Comparison of ENCODE assay signal across 17 mouse cellular contexts in the genomic region with DNA sequence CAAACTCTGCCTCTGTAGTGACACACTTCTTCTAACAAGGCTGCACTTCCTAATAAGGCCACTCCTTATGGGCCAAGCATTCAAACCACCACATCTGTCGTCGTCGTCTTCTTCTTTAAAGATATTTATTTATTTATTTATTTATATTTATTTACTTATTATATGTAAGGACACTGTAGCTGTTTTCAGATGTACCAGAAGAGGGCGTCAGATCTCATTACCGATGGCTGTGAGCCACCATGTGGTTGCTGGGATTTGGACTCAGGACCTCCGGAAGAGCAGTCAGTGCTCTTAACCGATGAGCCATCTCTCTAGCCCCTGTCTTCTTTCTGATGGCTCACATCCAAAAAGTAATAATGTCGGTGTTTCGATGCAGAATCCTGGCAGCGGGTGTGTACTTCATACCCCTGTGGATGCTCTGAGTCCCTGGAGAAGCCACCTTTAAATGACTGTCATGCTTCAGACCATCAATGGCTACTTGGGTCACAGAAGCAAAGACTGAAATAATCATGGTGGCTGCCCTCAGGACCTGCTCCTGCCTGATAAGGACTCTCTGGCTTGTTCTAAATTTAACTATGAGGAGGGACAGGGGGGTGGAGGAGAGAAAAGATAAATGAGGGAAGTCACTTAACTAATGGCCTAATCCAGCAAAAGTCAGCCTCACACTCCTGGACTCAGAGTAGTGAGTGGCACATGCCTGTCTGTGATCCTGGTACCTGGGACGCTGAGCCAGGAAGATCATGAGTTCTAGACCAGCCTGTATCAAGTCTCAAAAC. TPM values are rescaled to one million over a fixed set of nuclear protein-coding genes. Genes with fewer than 3 reads are reported as not detected.
DNase-seq lines count a peak whose midpoint lies in the region; ATAC-seq and TF ChIP-seq lines count a peak whose summit lies in the region.
"Had no signal": no experiment of that assay in that cellular context is flagged by ENCODE, and none has a peak within 500 bp of the region (broad histone marks: within the 10 kb centered on the region; RNA-seq: fewer than 3 reads in every experiment).

No protein-coding gene starts in this region.

- WGBS in heart, embryonic 11.5 days (ENCODE audit: insufficient replicate concordance), result 68% methylated on average over 11 of the region's 11 CpGs
- WGBS in lung, embryonic 14.5 days, result 70% methylated on average over 11 of the region's 11 CpGs
- 87% methylated on average over 11 of the region's 11 CpGs for WGBS in liver, adult 2 months

- no peaks in the 10 kb centered on the region for H3K27me3 ChIP-seq in heart, embryonic 11.5 days (ENCODE audit: control insufficient read depth, insufficient read depth, low read length)
- H3K27me3 ChIP-seq in lung, embryonic 14.5 days (ENCODE audit: insufficient read depth, low read length), result no peaks in the 10 kb centered on the region
- H3K27me3 ChIP-seq in liver, adult 2 months (ENCODE audit: control insufficient read depth, insufficient read depth, low read length), result no peaks in the 10 kb centered on the region
- H3K27me3 ChIP-seq: limb, embryonic 12.5 days; Patski had no signal

- intact Hi-C loops in heart, postnatal 10 days (cut with DNase I), result no loop called here

- H3K4me3 ChIP-seq in heart, embryonic 11.5 days (ENCODE audit: low read depth, low read length), result no peak overlapping the region
- H3K4me3 ChIP-seq in lung, embryonic 14.5 days (ENCODE audit: low read depth, low read length), result no peak overlapping the region
- H3K4me3 ChIP-seq in liver, adult 2 months (ENCODE audit: insufficient read depth, low read depth, low read length), result no peak overlapping the region
- H3K4me3 ChIP-seq: limb, embryonic 12.5 days had no signal

- peak; percentile 4; the same call in 1 of the 2 replicates for TF ChIP-seq CTCF in lung, embryonic 14.5 days (IDR thresholded peaks at IDR 0.05; ENCODE audit: low read depth)
- 0 out of 2 replicates have a peak, but pooled peaks have one; percentile 3 for TF ChIP-seq CTCF in liver, adult 2 months (IDR thresholded peaks at IDR 0.05; ENCODE audit: low read depth, low read length)

- H3K9me3 ChIP-seq in heart, embryonic 11.5 days (replicated peaks; ENCODE audit: control insufficient read depth, low read length), result 0 out of 2 replicates have a peak, but pooled peaks cover 3% of the 10 kb centered on the region
- H3K9me3 ChIP-seq in lung, embryonic 14.5 days (ENCODE audit: low read depth, low read length), result no peaks in the 10 kb centered on the region
- H3K9me3 ChIP-seq: limb, embryonic 12.5 days had no signal

- H3K4me1 ChIP-seq in heart, embryonic 11.5 days (ENCODE audit: control insufficient read depth, insufficient read depth, low read length), result 0 out of 2 replicates have a peak, but pooled peaks cover 1% of the 10 kb centered on the region
- H3K4me1 ChIP-seq in lung, embryonic 14.5 days (ENCODE audit: insufficient read depth), result no peaks in the 10 kb centered on the region
- H3K4me1 ChIP-seq in liver, adult 2 months (ENCODE audit: control insufficient read depth, insufficient read depth, low read length), result no peaks in the 10 kb centered on the region

- no peaks in the 10 kb centered on the region for H3K36me3 ChIP-seq in heart, embryonic 11.5 days (ENCODE audit: control insufficient read depth, insufficient read depth, low read length)
- H3K36me3 ChIP-seq in lung, embryonic 14.5 days (ENCODE audit: insufficient read depth), result no peaks in the 10 kb centered on the region
- no peaks in the 10 kb centered on the region for H3K36me3 ChIP-seq in liver, adult 2 months (ENCODE audit: control insufficient read depth, insufficient read depth, low read length)
- H3K36me3 ChIP-seq: limb, embryonic 12.5 days had no signal

- ATAC-seq in heart, embryonic 11.5 days (replicated peaks; ENCODE audit: insufficient number of reproducible peaks, low FRiP score, low TSS enrichment), result peak; percentile 73; the same call in 1 of the 2 replicates
- no peak for ATAC-seq in lung, embryonic 14.5 days (ENCODE audit: insufficient read depth)
- no peak for ATAC-seq in cerebellum, adult (ENCODE audit: insufficient number of reproducible peaks, low FRiP score, low TSS enrichment)
- ATAC-seq: forebrain, embryonic 16.5 days; inflammation-experienced regulatory T-cells, adult 6 months; Patski had no signal

- no peaks in the 10 kb centered on the region for H3K79me2 ChIP-seq in liver, adult 2 months (ENCODE audit: control insufficient read depth, insufficient read depth, low read length)

- DNase-seq in heart, postnatal 10 days, result no peak
- DNase-seq in lung, embryonic 14.5 days, result no peak
- no peak for DNase-seq in lung, postnatal 36 days
- no peak for DNase-seq in liver, adult 2 months (ENCODE audit: extremely low read depth, low read depth, low spot score)
- no peak for DNase-seq in adrenal gland, postnatal 25 days
- DNase-seq: adrenal gland, adult 2 months; gastrocnemius, postnatal 14 days; kidney, postnatal 25 days; right cerebral cortex, postnatal 14 days; thymus, adult 2 months had no signal

- H3K27ac ChIP-seq in heart, embryonic 11.5 days (ENCODE audit: low read depth, low read length), result peak overlapping the region; percentile 66
- H3K27ac ChIP-seq in lung, embryonic 14.5 days (ENCODE audit: low read depth), result no peak overlapping the region
- H3K27ac ChIP-seq in liver, adult 2 months (replicated peaks; ENCODE audit: insufficient read depth, low read depth, low read length), result no peak overlapping the region
- H3K27ac ChIP-seq: limb, embryonic 12.5 days; macrophage had no signal

- H3K9ac ChIP-seq in heart, embryonic 11.5 days (ENCODE audit: low read depth, low read length), result no peak overlapping the region
- no peak overlapping the region for H3K9ac ChIP-seq in lung, embryonic 14.5 days
- no peak overlapping the region for H3K9ac ChIP-seq in liver, adult 2 months (ENCODE audit: low read depth, low read length)
- H3K9ac ChIP-seq: limb, embryonic 12.5 days had no signal

- H3K4me2 ChIP-seq in heart, embryonic 11.5 days, result no peak overlapping the region
- H3K4me2 ChIP-seq in lung, embryonic 14.5 days, result no peak overlapping the region
- H3K4me2 ChIP-seq: limb, embryonic 12.5 days had no signal

- TF ChIP-seq POLR2A in liver, adult 2 months (IDR thresholded peaks at IDR 0.05; ENCODE audit: extremely low read depth, insufficient read depth, low read length), result no peak

RNA-seq across cellular contexts. Expression of gene Zmynd8, which starts 45.9 kb away (rescaled TPM):
- polyA plus RNA-seq in heart, embryonic 11.5 days (2014; fragmentation: Nextera tagmentation; extraction: Ambion mirVana), result 39.6 and 47.6 TPM in 2 replicates
- 10 to 100 TPM; 48.7 to 55.5 TPM for total RNA-seq in heart, postnatal 10 days (2021)
- 40.5 and 46.0 TPM in 2 replicates for polyA plus RNA-seq in lung, embryonic 14.5 days (2014; fragmentation: Nextera tagmentation; extraction: Ambion mirVana)
- 10.0 and 10.8 TPM in 2 replicates for total RNA-seq in liver, adult 2 months (2014; rRNA removed)
- polyA plus RNA-seq in liver, adult 2 months (2012; rRNA removed), result 6.4 and 7.8 TPM in 2 replicates
- 57.4 and 73.1 TPM in 2 replicates for total RNA-seq in adrenal gland, postnatal 25 days (2021)

RNA-seq across cellular contexts. Expression of gene Ncoa3, which starts 47.7 kb away (rescaled TPM):
- 14.2 and 15.6 TPM in 2 replicates for polyA plus RNA-seq in heart, embryonic 11.5 days (2014; fragmentation: Nextera tagmentation; extraction: Ambion mirVana)
- 10 to 100 TPM; 27.6 to 28.4 TPM for total RNA-seq in heart, postnatal 10 days (2021)
- 17.4 and 17.7 TPM in 2 replicates for polyA plus RNA-seq in lung, embryonic 14.5 days (2014; fragmentation: Nextera tagmentation; extraction: Ambion mirVana)
- total RNA-seq in liver, adult 2 months (2014; rRNA removed), result 11.5 and 14.8 TPM in 2 replicates
- 8.2 and 13.6 TPM in 2 replicates for polyA plus RNA-seq in liver, adult 2 months (2012; rRNA removed)
- total RNA-seq in adrenal gland, postnatal 25 days (2021), result 26.8 and 27.1 TPM in 2 replicates
